ENCODE assay signal across 10 mouse cellular contexts in the genomic region with DNA sequence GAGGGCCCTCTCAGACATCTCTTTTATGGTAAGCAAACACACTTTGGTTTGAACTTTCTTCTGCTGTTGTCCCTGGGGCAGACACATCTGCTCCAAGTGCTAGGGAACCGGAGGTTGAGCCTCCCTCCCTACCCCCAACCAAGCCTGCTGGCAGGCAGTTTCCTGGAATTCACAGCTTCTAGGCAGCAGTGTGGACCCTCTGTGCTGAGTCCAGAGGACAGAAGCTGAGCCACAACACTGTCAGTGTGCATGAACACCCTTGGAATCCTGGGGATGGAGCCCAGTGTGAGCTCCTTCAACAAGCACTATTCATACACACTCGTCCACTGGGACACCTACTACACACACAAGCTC. TPM values are rescaled to one million over a fixed set of nuclear protein-coding genes. Genes with fewer than 3 reads are reported as not detected.
DNase-seq lines count a peak whose midpoint lies in the region; ATAC-seq and TF ChIP-seq lines count a peak whose summit lies in the region.
"Had no signal": no experiment of that assay in that cellular context is flagged by ENCODE, and none has a peak within 500 bp of the region (broad histone marks: within the 10 kb centered on the region; RNA-seq: fewer than 3 reads in every experiment).

No protein-coding gene starts in this region.

- peak overlapping the region; percentile 83 for H3K27ac ChIP-seq in lung, postnatal 0 days (ENCODE audit: low read length)
- H3K27ac ChIP-seq in hindbrain, embryonic 15.5 days (replicated peaks) = peak overlapping the region; percentile 60
- H3K27ac ChIP-seq in limb, embryonic 13.5 days = peak overlapping the region; percentile 83
- H3K27ac ChIP-seq in stomach, embryonic 16.5 days (ENCODE audit: low read length) = peak overlapping the region; percentile 74
- no peak overlapping the region for H3K27ac ChIP-seq in thymus, adult 2 months (ENCODE audit: control insufficient read depth, insufficient read depth, low read length)

- no peak for TF ChIP-seq EP300 in lung, postnatal 0 days (IDR thresholded peaks at IDR 0.05)

- no peaks in the 10 kb centered on the region for H3K27me3 ChIP-seq in lung, postnatal 0 days (replicated peaks; ENCODE audit: insufficient read depth, low read length)
- H3K27me3 ChIP-seq in hindbrain, embryonic 15.5 days = no peaks in the 10 kb centered on the region
- no peaks in the 10 kb centered on the region for H3K27me3 ChIP-seq in limb, embryonic 13.5 days
- H3K27me3 ChIP-seq in stomach, embryonic 16.5 days (ENCODE audit: control insufficient read depth, insufficient read depth, low read length) = no peaks in the 10 kb centered on the region
- H3K27me3 ChIP-seq in thymus, adult 2 months (ENCODE audit: control insufficient read depth, insufficient read depth, low read length) = no peaks in the 10 kb centered on the region

- H3K36me3 ChIP-seq in lung, postnatal 0 days (ENCODE audit: insufficient read depth, low read length) = no peaks in the 10 kb centered on the region
- H3K36me3 ChIP-seq in hindbrain, embryonic 15.5 days = peaks cover 4% of the 10 kb centered on the region; the same call in 1 of the 2 replicates
- peaks cover 28% of the 10 kb centered on the region for H3K36me3 ChIP-seq in limb, embryonic 13.5 days
- H3K36me3 ChIP-seq in stomach, embryonic 16.5 days (ENCODE audit: control insufficient read depth, insufficient read depth, low read length) = no peaks in the 10 kb centered on the region
- no peaks in the 10 kb centered on the region for H3K36me3 ChIP-seq in thymus, adult 2 months (ENCODE audit: control insufficient read depth, insufficient read depth, low read length)

- H3K4me2 ChIP-seq in lung, postnatal 0 days (replicated peaks; ENCODE audit: low read depth, low read length) = peak overlapping the region; percentile 32
- peak overlapping the region; percentile 24 for H3K4me2 ChIP-seq in hindbrain, embryonic 15.5 days
- H3K4me2 ChIP-seq in limb, embryonic 13.5 days (replicated peaks) = peak overlapping the region; percentile 50
- peak overlapping the region; percentile 20 for H3K4me2 ChIP-seq in stomach, embryonic 16.5 days (ENCODE audit: low read depth, low read length)

- no peak overlapping the region for H3K9ac ChIP-seq in lung, postnatal 0 days (replicated peaks; ENCODE audit: low read depth)
- H3K9ac ChIP-seq in hindbrain, embryonic 15.5 days = no peak overlapping the region
- H3K9ac ChIP-seq in limb, embryonic 13.5 days = peak overlapping the region; percentile 50; the same call in 1 of the 2 replicates
- H3K9ac ChIP-seq in stomach, embryonic 16.5 days (ENCODE audit: low read length) = peak overlapping the region; percentile 43

- no peak for TF ChIP-seq CTCF in lung, postnatal 0 days (IDR thresholded peaks at IDR 0.05)
- no peak for TF ChIP-seq CTCF in thymus, adult 2 months (IDR thresholded peaks at IDR 0.05; ENCODE audit: borderline replicate concordance, control insufficient read depth, extremely low read depth, insufficient read depth, low read length, poor library complexity)

- DNase-seq in lung, postnatal 0 days (ENCODE audit: low spot score) = peak; percentile 54
- DNase-seq in lung, postnatal 14 days = no peak
- DNase-seq in thymus, adult 2 months = no peak
- DNase-seq in urinary bladder, adult 2 months (ENCODE audit: low spot score) = no peak
- DNase-seq in spleen, postnatal 14 days (ENCODE audit: low spot score in 2 of 2) = no peak
- DNase-seq: layer of hippocampus, adult 9-11 months had no signal

- H3K4me1 ChIP-seq in lung, postnatal 0 days (ENCODE audit: insufficient read depth, low read depth, low read length) = peaks cover 73% of the 10 kb centered on the region
- peaks cover 92% of the 10 kb centered on the region for H3K4me1 ChIP-seq in hindbrain, embryonic 15.5 days (replicated peaks)
- H3K4me1 ChIP-seq in limb, embryonic 13.5 days = peaks cover 94% of the 10 kb centered on the region
- H3K4me1 ChIP-seq in stomach, embryonic 16.5 days (ENCODE audit: control insufficient read depth, insufficient read depth, low read length) = peaks cover 81% of the 10 kb centered on the region
- no peaks in the 10 kb centered on the region for H3K4me1 ChIP-seq in thymus, adult 2 months (replicated peaks; ENCODE audit: control insufficient read depth, insufficient read depth, low read length)

- H3K9me3 ChIP-seq in lung, postnatal 0 days (ENCODE audit: low read length) = no peaks in the 10 kb centered on the region
- H3K9me3 ChIP-seq in hindbrain, embryonic 15.5 days = no peaks in the 10 kb centered on the region
- no peaks in the 10 kb centered on the region for H3K9me3 ChIP-seq in limb, embryonic 13.5 days
- H3K9me3 ChIP-seq in stomach, embryonic 16.5 days (replicated peaks; ENCODE audit: control insufficient read depth, low read length) = no peaks in the 10 kb centered on the region

- no peak overlapping the region for H3K4me3 ChIP-seq in lung, postnatal 0 days (ENCODE audit: low read depth, low read length)
- H3K4me3 ChIP-seq in hindbrain, embryonic 15.5 days = no peak overlapping the region
- no peak overlapping the region for H3K4me3 ChIP-seq in limb, embryonic 13.5 days
- H3K4me3 ChIP-seq in stomach, embryonic 16.5 days (replicated peaks; ENCODE audit: low read length) = no peak overlapping the region
- H3K4me3 ChIP-seq in thymus, adult 2 months (ENCODE audit: control insufficient read depth, insufficient read depth, low read length) = no peak overlapping the region

- ATAC-seq in lung, postnatal 0 days = peak; percentile 45
- no peak for ATAC-seq in hindbrain, embryonic 15.5 days (ENCODE audit: low FRiP score, low read depth)
- ATAC-seq in limb, embryonic 13.5 days (ENCODE audit: low FRiP score, low read depth) = no peak
- ATAC-seq in stomach, embryonic 16.5 days (ENCODE audit: insufficient read depth, low FRiP score) = no peak

- TF ChIP-seq POLR2A in thymus, adult 2 months (IDR thresholded peaks at IDR 0.05; ENCODE audit: control insufficient read depth, extremely low read depth, insufficient read depth, low read length, poor library complexity) = no peak

- WGBS in lung, postnatal 0 days = 10% methylated on average over 2 of the region's 2 CpGs
- 30% methylated on average over 2 of the region's 2 CpGs for WGBS in hindbrain, embryonic 15.5 days
- WGBS in limb, embryonic 13.5 days = 25% methylated on average over 2 of the region's 2 CpGs
- WGBS in stomach, embryonic 16.5 days = 18% methylated on average over 2 of the region's 2 CpGs
- 70% methylated on average over 2 of the region's 2 CpGs for WGBS in thymus, adult 2 months

RNA-seq across cellular contexts. Expression of gene 4930404H24Rik, which starts 55.3 kb away (rescaled TPM):
- not detected in 2 replicates for polyA plus RNA-seq in lung, postnatal 0 days (2015; fragmentation: Nextera tagmentation; extraction: Ambion mirVana)
- not detected in 2 replicates for polyA plus RNA-seq in hindbrain, embryonic 15.5 days (2015; fragmentation: Nextera tagmentation; extraction: Ambion mirVana)
- not detected in 2 replicates for polyA plus RNA-seq in limb, embryonic 13.5 days (2015; fragmentation: Nextera tagmentation; extraction: Ambion mirVana)
- polyA plus RNA-seq in stomach, embryonic 16.5 days (2015; fragmentation: Nextera tagmentation; extraction: Ambion mirVana) = not detected in 2 replicates
- polyA plus RNA-seq in thymus, adult 2 months (2012; rRNA removed) = not detected in 2 replicates
- polyA plus RNA-seq in urinary bladder, adult 2 months (2012; rRNA removed) = not detected in 2 replicates
- polyA plus RNA-seq: spleen, adult 2 months had no signal

Comparison
In these comparisons a context has a peak if more than half of its experiments do, and no peak if none do; other contexts are left out.
1. H3K9ac ChIP-seq: peak in limb, embryonic 13.5 days (single experiment) and stomach, embryonic 16.5 days (single experiment); none in lung, postnatal 0 days (single experiment) and hindbrain, embryonic 15.5 days (single experiment).
2. Peak in every context shown above with its lines, with median percentiles within 50 percentile points of each other: H3K4me2 ChIP-seq.